Mouse (Mus musculus) thymus, postnatal 36 days (tissue): ENCODE data around the gene Gmppb.
"Not testable (repeated sequence)": the region's sequence is repeated elsewhere in the genome, so short reads cannot be mapped to it uniquely, and the experiment has no call there.

Source experiments
- DNase-seq, 2 experiments: peaks; one replicate each; pipeline ENCODE4 v3.0.0; 2022; ENCODE audit warnings: mixed read lengths in 2 of 2

Gmppb gene

GRCm38 (mm10) chr9:108049016-108049455 lies at the start of gene Gmppb:
Gene Gmppb, plus strand, starts transcription at chr9:108049242.
- DNase-seq, result peak; percentile 87 to 94

- peak; percentile 99 for DNase-seq
These were observed 46.9 kb upstream of the Gmppb start, which contains the start of gene Ip6k1 for GRCm38 (mm10) chr9:108001922-108002770. Gene Ip6k1, plus strand, starts transcription at chr9:108002501.

GRCm38 (mm10) chr9:108002778-108003530 lies 46.1 kb upstream of the Gmppb start:
- DNase-seq, result no peak

GRCm38 (mm10) chr9:108003531-108003890 lies 45.5 kb upstream of the Gmppb start:
- DNase-seq, result peak; percentile 45 to 56

GRCm38 (mm10) chr9:108008041-108008440 lies 41.0 kb upstream of the Gmppb start:
- no peak for DNase-seq

GRCm38 (mm10) chr9:108010385-108010784 lies 38.7 kb upstream of the Gmppb start:
- no peak for DNase-seq

- DNase-seq, result not testable (repeated sequence)
These were observed 35.5 kb upstream of the Gmppb start for GRCm38 (mm10) chr9:108013577-108013976.

- no peak for DNase-seq
These were observed 31.9 kb upstream of the Gmppb start for GRCm38 (mm10) chr9:108017127-108017526.

GRCm38 (mm10) chr9:108020741-108021140 lies 28.3 kb upstream of the Gmppb start:
- DNase-seq, result no peak

GRCm38 (mm10) chr9:108023216-108023615 lies 25.8 kb upstream of the Gmppb start:
- no peak for DNase-seq

- no peak for DNase-seq
These were observed 22.5 kb upstream of the Gmppb start for GRCm38 (mm10) chr9:108026584-108026983.

- DNase-seq, result no peak
These were observed 21.2 kb upstream of the Gmppb start for GRCm38 (mm10) chr9:108027867-108028266.

GRCm38 (mm10) chr9:108032126-108032525 lies 16.9 kb upstream of the Gmppb start:
- no peak for DNase-seq

- DNase-seq, result no peak
These were observed 13.5 kb upstream of the Gmppb start for GRCm38 (mm10) chr9:108035331-108036156.

- no peak for DNase-seq
These were observed 4.1 kb upstream of the Gmppb start for GRCm38 (mm10) chr9:108044751-108045492.

- DNase-seq, result peak in 1 of 2 experiments; percentile 7
These were observed 2.5 kb upstream of the Gmppb start for GRCm38 (mm10) chr9:108046582-108046981.

- DNase-seq, result peak in 1 of 2 experiments; percentile 15
These were observed 1.2 kb upstream of the Gmppb start for GRCm38 (mm10) chr9:108047601-108048565.

- DNase-seq, result no peak
These were observed 481 bp upstream of the Gmppb start for GRCm38 (mm10) chr9:108048566-108048955.

- peak in 1 of 2 experiments; percentile 15 for DNase-seq
These were observed 664 bp downstream of the Gmppb start for GRCm38 (mm10) chr9:108049561-108050251.
